Mouse (Mus musculus): ENCODE measurements around the gene Actl7b. TPM values are rescaled to one million over a fixed set of nuclear protein-coding genes. Genes with fewer than 3 reads are reported as not detected.

The Actl7b gene
- polyA plus RNA-seq, 1 experiment from 2014 or later, result not detected

Other genes starting within 250 kb of the Actl7b start
- gene Gm26657, start 1.4 kb downstream of the Actl7b start, polyA plus RNA-seq (2014; fragmentation: Nextera tagmentation; extraction: Ambion mirVana), result not detected in 2 replicates
- not detected in 2 replicates for gene Actl7a, start 2.0 kb upstream of the Actl7b start, polyA plus RNA-seq (2014; fragmentation: Nextera tagmentation; extraction: Ambion mirVana)
- 51.6 and 55.8 TPM in 2 replicates for gene Elp1, start 60.9 kb upstream of the Actl7b start, polyA plus RNA-seq (2014; fragmentation: Nextera tagmentation; extraction: Ambion mirVana)
- 18.2 and 20.1 TPM in 2 replicates for gene Fam206a, start 60.9 kb upstream of the Actl7b start, polyA plus RNA-seq (2014; fragmentation: Nextera tagmentation; extraction: Ambion mirVana)
- 26.5 and 26.7 TPM in 2 replicates for gene Ctnnal1, start 123.7 kb upstream of the Actl7b start, polyA plus RNA-seq (2014; fragmentation: Nextera tagmentation; extraction: Ambion mirVana)
- 10.6 and 11.8 TPM in 2 replicates for gene Tmem245, start 206.0 kb upstream of the Actl7b start, polyA plus RNA-seq (2014; fragmentation: Nextera tagmentation; extraction: Ambion mirVana)
- 1.1 and 1.6 TPM in 2 replicates for gene Frrs1l, start 248.9 kb upstream of the Actl7b start, polyA plus RNA-seq (2014; fragmentation: Nextera tagmentation; extraction: Ambion mirVana)